Mouse (Mus musculus) midbrain, embryonic 14.5 days (tissue): ENCODE measurements around the gene Ppme1. TPM values are rescaled to one million over a fixed set of nuclear protein-coding genes. Genes with fewer than 3 reads are reported as not detected.

ENCODE experiments used
- ATAC-seq: fragments of 200-750 bp; cut with Nextera tagmentation; 2 replicates; pipeline ENCODE4 v1.8.0; 2017; ENCODE audit warnings: moderate number of reproducible peaks, moderate library complexity; ENCODE audit not compliant: low FRiP score, low TSS enrichment
- DNase-seq: peaks from one replicate; pipeline ENCODE4 v3.0.0-alpha.2; 2015
- H3K27ac ChIP-seq: fragments of 300-500 bp; sonication (generic); replicated peaks from 2 replicates; pipeline ENCODE4 v1.5.1; 2014; ENCODE audit warnings: mild to moderate bottlenecking, low read depth, low read length, moderate library complexity
- H3K27me3 ChIP-seq: fragments of 300-500 bp; sonication (generic); 2 replicates; pipeline ENCODE4 v1.6.1; 2014; ENCODE audit warnings: low read length, control low read depth, mixed read lengths; ENCODE audit not compliant: control insufficient read depth, insufficient read depth
- H3K36me3 ChIP-seq: fragments of 300-500 bp; sonication (generic); 2 replicates; pipeline ENCODE4 v1.6.1; 2014; ENCODE audit warnings: low read length, control low read depth; ENCODE audit not compliant: control insufficient read depth, insufficient read depth
- H3K4me1 ChIP-seq: fragments of 300-500 bp; sonication (generic); 2 replicates; pipeline ENCODE4 v1.6.1; 2014; ENCODE audit warnings: mild to moderate bottlenecking, antibody characterized with exemption, low read length, control low read depth; ENCODE audit not compliant: control insufficient read depth, insufficient read depth
- H3K4me2 ChIP-seq: fragments of 300-500 bp; sonication (generic); 2 replicates; pipeline ENCODE4 v1.6.1; 2014; ENCODE audit warnings: mild to moderate bottlenecking, low read length, moderate library complexity
- H3K4me3 ChIP-seq: fragments of 300-500 bp; sonication (generic); replicated peaks from 2 replicates; pipeline ENCODE4 v1.5.1; 2014; ENCODE audit warnings: low read depth, low read length
- H3K9ac ChIP-seq: fragments of 300-500 bp; sonication (generic); replicated peaks from 2 replicates; pipeline ENCODE4 v1.6.1; 2014; ENCODE audit warnings: mild to moderate bottlenecking, low read length, moderate library complexity
- H3K9me3 ChIP-seq: fragments of 300-500 bp; sonication (generic); 2 replicates; pipeline ENCODE4 v1.6.1; 2016; ENCODE audit warnings: low read length, control low read depth, mixed read lengths; ENCODE audit not compliant: control insufficient read depth
- WGBS: fragments of 180-500 bp; shearing (Covaris S2); extraction: QIAGEN DNeasy Blood & Tissue Kit; methylation state at CpG from one replicate; pipeline ENCODE4 v1.1.7; 2014; 5-methylcytosine and 5-hydroxymethylcytosine counted together
- polyA plus RNA-seq: library from polyadenylated mRNA; unstranded; fragments of >200 nt; fragmentation: Nextera tagmentation; extraction: Ambion mirVana; gene quantifications from 2 replicates; pipeline ENCODE4 v1.2.1, GENCODE M21; 2014

The Ppme1 gene
- polyA plus RNA-seq = 125 and 160 TPM in 2 replicates

GRCm38 (mm10) chr7:100371495-100372451 lies at the start of gene Ppme1, which contains the start of gene C2cd3:
Gene Ppme1 (minus strand): TSS chr7:100372307.
Gene C2cd3 (plus strand): TSS chr7:100372233.
- Histone ChIP-seq H3K27ac (peak within 1 kb of the TSS; percentile 93), H3K9me3 (no peaks in the 10 kb centered on the region), H3K4me1 (peaks cover 26% of the 10 kb centered on the region), H3K27me3 (no peaks in the 10 kb centered on the region), H3K4me3 (peak within 1 kb of the TSS; percentile 82), H3K4me2 (peak within 1 kb of the TSS; percentile 72), H3K9ac (peak within 1 kb of the TSS; percentile 88), H3K36me3 (peaks cover 19% of the 10 kb centered on the region)
- ATAC-seq (peak; percentile 98), DNase-seq (peak; percentile 100)
- under 1% methylated on average over 54 of the region's 54 CpGs for WGBS

- no peak overlapping the region for H3K4me2 ChIP-seq
- no peaks in the 10 kb centered on the region for H3K9me3 ChIP-seq
- no peak overlapping the region for H3K4me3 ChIP-seq
- 99% methylated on average over 4 of the region's 4 CpGs for WGBS
- H3K27me3 ChIP-seq = no peaks in the 10 kb centered on the region
- no peak for ATAC-seq
- no peak overlapping the region for H3K9ac ChIP-seq
- peaks cover 87% of the 10 kb centered on the region for H3K36me3 ChIP-seq
- no peaks in the 10 kb centered on the region for H3K4me1 ChIP-seq
- H3K27ac ChIP-seq = no peak overlapping the region
- DNase-seq = no peak
These were observed 36.6 kb upstream of the Ppme1 start for GRCm38 (mm10) chr7:100408684-100409083.

- no peak for ATAC-seq
- no peak overlapping the region for H3K27ac ChIP-seq
- 97% methylated on average over 5 of the region's 5 CpGs for WGBS
- H3K9ac ChIP-seq = no peak overlapping the region
- H3K27me3 ChIP-seq = no peaks in the 10 kb centered on the region
- H3K36me3 ChIP-seq = peaks cover 88% of the 10 kb centered on the region
- no peak overlapping the region for H3K4me2 ChIP-seq
- no peaks in the 10 kb centered on the region for H3K9me3 ChIP-seq
- H3K4me3 ChIP-seq = no peak overlapping the region
- no peak for DNase-seq
- no peaks in the 10 kb centered on the region for H3K4me1 ChIP-seq
These were observed 35.6 kb upstream of the Ppme1 start for GRCm38 (mm10) chr7:100407677-100408076.

- H3K4me3 ChIP-seq = no peak overlapping the region
- no peaks in the 10 kb centered on the region for H3K4me1 ChIP-seq
- 70% methylated on average over 4 of the region's 4 CpGs for WGBS
- no peaks in the 10 kb centered on the region for H3K27me3 ChIP-seq
- H3K27ac ChIP-seq = no peak overlapping the region
- ATAC-seq (no peak), DNase-seq (peak; percentile 39)
- H3K9ac ChIP-seq = no peak overlapping the region
- H3K4me2 ChIP-seq = no peak overlapping the region
- peaks cover 79% of the 10 kb centered on the region for H3K36me3 ChIP-seq
- H3K9me3 ChIP-seq = no peaks in the 10 kb centered on the region
These were observed 30.6 kb upstream of the Ppme1 start for GRCm38 (mm10) chr7:100402715-100403114.

- Histone ChIP-seq H3K36me3 (peaks cover 77% of the 10 kb centered on the region), H3K4me3 (no peak overlapping the region), H3K9me3 (no peaks in the 10 kb centered on the region), H3K4me2 (no peak overlapping the region), H3K27me3 (no peaks in the 10 kb centered on the region), H3K27ac (no peak overlapping the region), H3K4me1 (no peaks in the 10 kb centered on the region), H3K9ac (no peak overlapping the region)
- ATAC-seq (no peak), DNase-seq (no peak)
- WGBS = 81% methylated on average over 4 of the region's 4 CpGs
These were observed 28.9 kb upstream of the Ppme1 start for GRCm38 (mm10) chr7:100400899-100401539.

- peak; percentile 52 for DNase-seq
- H3K4me1 ChIP-seq = no peaks in the 10 kb centered on the region
- H3K9ac ChIP-seq = no peak overlapping the region
- peaks cover 79% of the 10 kb centered on the region for H3K36me3 ChIP-seq
- no peaks in the 10 kb centered on the region for H3K27me3 ChIP-seq
- no peak overlapping the region for H3K4me3 ChIP-seq
- WGBS = 53% methylated on average over 8 of the region's 8 CpGs
- H3K27ac ChIP-seq = no peak overlapping the region
- no peak for ATAC-seq
- H3K4me2 ChIP-seq = no peak overlapping the region
- H3K9me3 ChIP-seq = no peaks in the 10 kb centered on the region
These were observed 27.3 kb upstream of the Ppme1 start for GRCm38 (mm10) chr7:100399231-100399913.

GRCm38 (mm10) chr7:100392265-100392664 lies 20.2 kb upstream of the Ppme1 start:
- ATAC-seq (no peak), DNase-seq (peak; percentile 18)
- Histone ChIP-seq H3K36me3 (peaks cover 76% of the 10 kb centered on the region), H3K9ac (no peak overlapping the region), H3K27me3 (no peaks in the 10 kb centered on the region), H3K4me2 (no peak overlapping the region), H3K4me1 (no peaks in the 10 kb centered on the region), H3K9me3 (no peaks in the 10 kb centered on the region), H3K27ac (no peak overlapping the region), H3K4me3 (no peak overlapping the region)
- WGBS = 83% methylated on average over 2 of the region's 2 CpGs

GRCm38 (mm10) chr7:100390166-100390565 lies 18.1 kb upstream of the Ppme1 start:
- ATAC-seq (no peak), DNase-seq (no peak)
- H3K9ac ChIP-seq = no peak overlapping the region
- no peaks in the 10 kb centered on the region for H3K9me3 ChIP-seq
- H3K27ac ChIP-seq = no peak overlapping the region
- no peaks in the 10 kb centered on the region for H3K4me1 ChIP-seq
- peaks cover 59% of the 10 kb centered on the region for H3K36me3 ChIP-seq
- no peak overlapping the region for H3K4me3 ChIP-seq
- H3K4me2 ChIP-seq = no peak overlapping the region
- WGBS = 93% methylated on average over 8 of the region's 8 CpGs
- no peaks in the 10 kb centered on the region for H3K27me3 ChIP-seq
